Mouse (Mus musculus) bone marrow macrophage, adult 2 months (primary cell): ENCODE results near the gene Cbwd1. TPM values are rescaled to one million over a fixed set of nuclear protein-coding genes. Genes with fewer than 3 reads are reported as not detected.

Experiments used
- H3K27ac ChIP-seq: 2 replicates; pipeline ENCODE4 v1.5.1; 2012; ENCODE audit warnings: low read depth, low read length; ENCODE audit not compliant: insufficient read depth
- H3K4me1 ChIP-seq: 2 replicates; pipeline ENCODE4 v1.6.1; 2012; ENCODE audit warnings: low read length; ENCODE audit not compliant: control insufficient read depth, insufficient read depth
- H3K4me3 ChIP-seq: 2 replicates; pipeline ENCODE4 v1.5.1; 2012; ENCODE audit warnings: mild to moderate bottlenecking, low read length, moderate library complexity; ENCODE audit not compliant: insufficient read depth
- CTCF ChIP-seq: IDR thresholded peaks from 2 replicates; pipeline ENCODE4 v1.5.1; 2012; ENCODE audit warnings: low read depth, mild to moderate bottlenecking, low read length, moderate library complexity
- POLR2A ChIP-seq: IDR thresholded peaks from 2 replicates; pipeline ENCODE4 v1.6.1; 2012; ENCODE audit warnings: mild to moderate bottlenecking, low read depth, low read length, borderline replicate concordance
- polyA plus RNA-seq: library from polyadenylated mRNA; stranded (reverse); fragments of >200 nt; gene quantifications from 2 replicates; pipeline ENCODE4 v1.2.4, GENCODE M21; 2012; ENCODE audit not compliant: missing spikeins, insufficient read depth, insufficient read length

Gene Cbwd1
- polyA plus RNA-seq: 7.2 and 7.4 TPM in 2 replicates

DNA sequence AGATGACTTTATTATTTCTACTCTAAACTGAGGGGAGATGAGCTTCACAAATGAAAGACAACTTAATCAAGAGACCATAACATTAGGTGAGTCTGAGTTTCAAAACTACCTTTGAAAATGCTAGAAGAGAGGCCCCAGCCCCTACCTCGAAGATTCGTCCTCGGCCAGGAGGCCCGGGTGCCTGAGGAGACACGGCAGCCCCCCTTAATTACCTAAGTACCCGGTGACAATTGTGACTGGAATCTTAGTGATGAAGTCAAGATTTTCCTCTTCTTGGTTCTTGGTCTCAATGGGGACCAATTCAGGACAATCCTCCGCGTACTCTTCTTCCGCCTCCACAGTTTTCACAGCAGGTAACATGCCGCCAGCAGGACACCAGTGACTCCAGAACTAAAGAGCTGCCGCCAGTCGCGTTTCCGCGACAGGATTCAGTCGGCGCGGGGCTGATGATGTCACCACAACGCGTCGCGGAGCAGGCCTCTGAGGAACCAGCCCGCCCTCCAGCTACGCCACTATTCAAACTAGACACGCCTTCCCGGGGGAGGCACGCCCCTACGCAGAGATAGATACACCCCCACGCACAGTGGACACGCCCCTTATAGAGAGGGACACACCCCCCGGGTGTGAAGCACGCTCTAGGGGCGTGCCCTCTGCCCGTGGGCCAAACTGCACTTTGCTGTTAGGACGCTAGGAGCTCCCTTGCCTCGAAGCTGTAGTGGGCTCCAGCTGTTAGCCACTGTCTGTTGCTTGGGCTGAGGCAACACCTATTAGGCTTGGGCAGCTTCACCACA is at the start of gene Cbwd1:
Cbwd1 (minus strand) TSS at position 439 of the 791 bp plus-strand sequence.
- TF ChIP-seq CTCF: no peak
- 0 out of 2 replicates have a peak, but pooled peaks have one; percentile 62 for TF ChIP-seq POLR2A
- H3K4me3 ChIP-seq: peak within 1 kb of the TSS; percentile 76
- peak within 1 kb of the TSS; percentile 14; the same call in 1 of the 2 replicates for H3K27ac ChIP-seq

GRCm38 (mm10) chr19:25008509-25008908 is 47.1 kb upstream of the Cbwd1 start:
- TF ChIP-seq POLR2A (no peak), CTCF (no peak)
- no peak overlapping the region for H3K27ac ChIP-seq
- H3K4me1 ChIP-seq: peaks cover 43% of the 10 kb centered on the region
- no peak overlapping the region for H3K4me3 ChIP-seq

More for the DNA sequence above, at the start of gene Cbwd1:
- H3K4me1 ChIP-seq: peaks cover 11% of the 10 kb centered on the region

DNA sequence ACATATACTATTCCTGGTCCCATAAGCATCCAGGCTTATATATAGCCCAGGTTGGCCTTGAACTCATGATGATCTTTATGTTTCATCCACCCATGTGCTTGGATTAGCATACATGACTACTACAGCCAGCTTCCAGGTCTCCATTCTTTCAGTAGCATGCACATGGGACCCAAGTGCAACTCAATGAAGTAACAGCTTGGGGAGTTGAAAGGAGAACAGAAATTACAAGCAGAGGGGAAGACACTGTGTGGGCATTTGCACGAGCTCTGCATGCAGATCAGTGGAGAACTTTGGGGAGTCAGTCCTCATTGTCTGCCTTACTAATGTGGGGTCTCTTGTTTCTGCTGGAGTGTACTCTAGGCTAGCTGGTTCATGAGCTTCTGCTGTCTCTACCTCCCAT is 45.3 kb upstream of the Cbwd1 start:
- Histone ChIP-seq H3K4me1 (peaks cover 48% of the 10 kb centered on the region), H3K4me3 (no peak overlapping the region), H3K27ac (peak overlapping the region; percentile 4; the same call in 1 of the 2 replicates)
- no peak for TF ChIP-seq POLR2A
- TF ChIP-seq CTCF: no peak

GRCm38 (mm10) chr19:25003810-25004209 is 42.4 kb upstream of the Cbwd1 start:
- Histone ChIP-seq H3K27ac (no peak overlapping the region), H3K4me3 (no peak overlapping the region), H3K4me1 (peaks cover 48% of the 10 kb centered on the region)
- TF ChIP-seq CTCF (no peak), POLR2A (no peak)

DNA sequence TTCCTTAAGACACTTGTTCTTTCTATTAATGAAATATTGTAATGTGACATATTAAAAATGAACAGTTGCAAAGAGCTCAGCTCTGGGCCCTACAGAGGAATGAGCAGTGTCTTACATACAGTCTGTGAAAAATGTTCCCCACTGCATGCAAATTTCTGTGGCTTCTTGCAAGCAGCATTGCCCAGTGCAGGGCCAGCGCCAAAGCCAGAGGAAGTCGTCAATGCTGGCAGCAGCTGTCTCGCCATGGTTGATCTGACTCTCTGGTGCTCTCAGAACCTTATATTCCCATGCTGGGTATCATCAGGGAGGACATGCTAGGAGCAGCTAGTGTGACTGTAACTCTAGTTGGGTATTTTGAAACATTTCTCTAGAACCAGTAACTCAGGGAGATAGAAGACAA is 41.4 kb upstream of the Cbwd1 start:
- no peak for TF ChIP-seq CTCF
- TF ChIP-seq POLR2A: no peak
- peaks cover 46% of the 10 kb centered on the region for H3K4me1 ChIP-seq
- peak overlapping the region; percentile 90 for H3K27ac ChIP-seq
- H3K4me3 ChIP-seq: peak overlapping the region; percentile 10; the same call in 1 of the 2 replicates

DNA sequence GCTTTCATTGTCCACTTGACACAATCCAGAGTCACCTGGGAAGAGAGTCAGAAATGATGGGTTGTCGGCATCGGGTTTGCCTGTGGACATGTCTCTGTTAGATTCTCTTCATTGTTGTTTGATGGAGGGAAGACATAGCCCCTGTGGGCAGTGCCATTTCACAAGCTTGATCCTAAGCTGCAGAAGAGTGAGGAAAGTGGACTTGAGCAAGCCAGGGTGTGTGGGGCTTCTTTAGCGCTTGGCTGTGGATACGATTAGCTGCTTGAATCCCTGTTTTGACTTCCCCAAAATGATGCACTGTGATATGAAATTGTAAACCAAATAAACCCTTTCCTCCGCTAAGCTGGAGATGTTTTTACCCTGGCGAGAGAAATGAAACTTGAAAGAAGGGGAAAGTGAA is 40.6 kb upstream of the Cbwd1 start:
- peak overlapping the region; percentile 90 for H3K27ac ChIP-seq
- TF ChIP-seq CTCF (no peak), POLR2A (no peak)

DNA sequence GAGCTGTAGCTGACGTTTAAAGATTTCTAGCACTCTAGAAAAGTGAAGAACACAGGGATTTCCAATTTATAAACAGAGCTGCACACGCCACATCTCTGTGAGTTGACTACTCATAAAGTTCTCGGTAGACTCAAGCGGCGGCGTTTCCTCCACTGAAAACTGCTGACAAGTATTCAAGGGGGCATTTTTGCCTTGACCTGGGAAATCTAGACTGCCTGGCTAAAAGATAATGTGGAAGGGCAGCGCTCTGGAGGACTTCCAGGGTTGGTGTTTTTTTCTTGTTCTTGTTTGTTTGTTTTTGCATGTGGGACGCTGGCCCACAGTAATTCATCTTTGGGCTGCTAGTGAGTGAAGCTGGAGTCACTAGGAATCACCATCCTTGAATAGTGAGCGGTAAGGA is 38.7 kb upstream of the Cbwd1 start:
- Histone ChIP-seq H3K4me3 (peak overlapping the region; percentile 98), H3K27ac (peak overlapping the region; percentile 90), H3K4me1 (peaks cover 43% of the 10 kb centered on the region)
- TF ChIP-seq CTCF (no peak), POLR2A (no peak)

More for the DNA sequence above, 40.6 kb upstream of the Cbwd1 start:
- Histone ChIP-seq H3K4me3 (peak overlapping the region; percentile 98), H3K4me1 (peaks cover 41% of the 10 kb centered on the region)

DNA sequence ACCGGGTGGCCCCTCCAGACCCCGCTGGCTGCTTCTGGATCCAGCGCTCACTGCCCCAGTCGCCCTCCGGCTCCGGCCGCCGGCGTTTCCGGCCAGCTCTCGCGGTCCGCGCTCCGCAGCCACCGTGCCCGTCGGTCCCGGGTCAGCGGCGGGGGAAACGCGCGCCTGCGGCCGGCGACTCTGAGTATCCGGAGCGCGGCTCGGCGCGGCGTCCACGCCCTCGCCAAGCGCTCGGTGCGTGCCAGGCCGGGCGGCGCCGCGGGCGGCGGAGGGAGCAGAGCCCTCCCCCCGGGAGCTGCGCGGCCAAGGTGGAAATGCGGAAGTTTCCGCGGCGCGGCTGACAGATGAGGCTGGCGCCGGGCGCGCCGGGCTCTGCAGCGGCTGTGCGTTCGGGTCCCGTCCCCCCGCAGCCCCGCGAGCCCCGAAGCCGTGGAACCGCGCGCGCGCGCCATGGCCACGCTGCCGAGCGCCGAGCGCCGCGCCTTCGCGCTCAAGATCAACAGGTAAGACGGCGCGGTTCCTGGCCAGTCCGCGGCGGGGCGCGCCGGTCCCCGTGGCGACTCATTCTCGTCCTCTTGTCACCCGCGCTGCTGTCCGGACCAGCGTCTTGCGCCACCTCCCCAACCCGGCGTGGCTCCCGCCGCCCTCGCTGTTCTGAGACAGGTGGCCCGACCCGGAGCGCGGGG is 37.9 kb upstream of the Cbwd1 start, which contains the start of gene Dock8:
Dock8 (plus strand) TSS at position 334 of the 686 bp plus-strand sequence.
- TF ChIP-seq POLR2A: no peak
- no peak for TF ChIP-seq CTCF

DNA sequence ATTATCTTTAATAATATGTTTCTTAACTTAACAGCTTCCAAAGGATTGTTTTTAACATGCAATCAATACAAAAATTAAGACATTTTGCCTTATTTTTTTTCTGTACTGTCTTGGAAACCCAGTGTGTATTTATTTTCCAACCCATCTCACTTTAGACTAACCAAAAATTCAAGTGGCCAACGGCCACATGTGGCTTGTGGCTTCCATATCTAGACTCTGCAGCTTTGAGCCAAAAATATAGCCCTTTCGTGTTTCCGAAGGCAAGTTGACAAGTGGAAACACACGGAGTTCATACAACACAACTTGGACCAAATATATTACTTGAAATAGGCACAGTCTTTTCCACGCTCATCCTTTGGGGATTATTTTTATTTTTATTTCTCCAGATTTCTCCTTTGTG is 37.2 kb upstream of the Cbwd1 start:
- peak overlapping the region; percentile 90 for H3K27ac ChIP-seq
- H3K4me3 ChIP-seq: peak overlapping the region; percentile 98
- H3K4me1 ChIP-seq: peaks cover 45% of the 10 kb centered on the region
- no peak for TF ChIP-seq POLR2A
- TF ChIP-seq CTCF: no peak

More for the DNA sequence above, 37.9 kb upstream of the Cbwd1 start, which contains the start of gene Dock8:
- Histone ChIP-seq H3K4me3 (peak within 1 kb of the TSS; percentile 98), H3K27ac (peak within 1 kb of the TSS; percentile 90), H3K4me1 (peaks cover 45% of the 10 kb centered on the region)
